Mouse (Mus musculus) neural tube, embryonic 14.5 days (tissue): ENCODE data around the gene Castor1. TPM values are rescaled to one million over a fixed set of nuclear protein-coding genes. Genes with fewer than 3 reads are reported as not detected.

Experiments used
- ATAC-seq: fragments of 200-750 bp; cut with Nextera tagmentation; 2 replicates; pipeline ENCODE4 v1.8.0; 2017; ENCODE audit warnings: low read depth, mild to moderate bottlenecking, moderate TSS enrichment, moderate library complexity
- H3K27ac ChIP-seq: fragments of 300-500 bp; sonication (generic); 2 replicates; pipeline ENCODE4 v1.5.1; 2014; ENCODE audit warnings: low read depth, mild to moderate bottlenecking, control low read depth, low read length, moderate library complexity, mixed read lengths
- H3K27me3 ChIP-seq: fragments of 300-500 bp; sonication (generic); 2 replicates; pipeline ENCODE4 v1.6.1; 2014; ENCODE audit warnings: low read length; ENCODE audit not compliant: control insufficient read depth, insufficient read depth
- H3K36me3 ChIP-seq: fragments of 300-500 bp; sonication (generic); 2 replicates; pipeline ENCODE4 v1.6.1; 2014; ENCODE audit warnings: low read length, mixed read lengths; ENCODE audit not compliant: control insufficient read depth, insufficient read depth
- H3K4me1 ChIP-seq: fragments of 300-500 bp; sonication (generic); 2 replicates; pipeline ENCODE4 v1.6.1; 2014; ENCODE audit warnings: low read length; ENCODE audit not compliant: control insufficient read depth, insufficient read depth
- H3K4me2 ChIP-seq: fragments of 300-500 bp; sonication (generic); 2 replicates; pipeline ENCODE4 v1.6.1; 2014; ENCODE audit warnings: mild to moderate bottlenecking, low read depth, low read length, control low read depth
- H3K4me3 ChIP-seq: fragments of 300-500 bp; sonication (generic); 2 replicates; pipeline ENCODE4 v1.5.1; 2014; ENCODE audit warnings: low read depth, low read length, control low read depth, mixed read lengths
- H3K9ac ChIP-seq: fragments of 300-500 bp; sonication (generic); replicated peaks from 2 replicates; pipeline ENCODE4 v1.6.1; 2014; ENCODE audit warnings: low read depth, mild to moderate bottlenecking, control low read depth, low read length, mixed read lengths
- H3K9me3 ChIP-seq: fragments of 300-500 bp; sonication (generic); 2 replicates; pipeline ENCODE4 v1.6.1; 2016; ENCODE audit warnings: low read length; ENCODE audit not compliant: control insufficient read depth
- WGBS: fragments of 180-500 bp; shearing (Covaris S2); extraction: QIAGEN DNeasy Blood & Tissue Kit; methylation state at CpG from one replicate; pipeline ENCODE4 v1.1.7; 2014; 5-methylcytosine and 5-hydroxymethylcytosine counted together
- polyA plus RNA-seq: library from polyadenylated mRNA; unstranded; fragments of >200 nt; fragmentation: Nextera tagmentation; extraction: Ambion mirVana; gene quantifications from 2 replicates; pipeline ENCODE4 v1.2.1, GENCODE M21; 2014

The Castor1 gene
- polyA plus RNA-seq, 1 experiment from 2014 or later, result 3.0 TPM

DNA sequence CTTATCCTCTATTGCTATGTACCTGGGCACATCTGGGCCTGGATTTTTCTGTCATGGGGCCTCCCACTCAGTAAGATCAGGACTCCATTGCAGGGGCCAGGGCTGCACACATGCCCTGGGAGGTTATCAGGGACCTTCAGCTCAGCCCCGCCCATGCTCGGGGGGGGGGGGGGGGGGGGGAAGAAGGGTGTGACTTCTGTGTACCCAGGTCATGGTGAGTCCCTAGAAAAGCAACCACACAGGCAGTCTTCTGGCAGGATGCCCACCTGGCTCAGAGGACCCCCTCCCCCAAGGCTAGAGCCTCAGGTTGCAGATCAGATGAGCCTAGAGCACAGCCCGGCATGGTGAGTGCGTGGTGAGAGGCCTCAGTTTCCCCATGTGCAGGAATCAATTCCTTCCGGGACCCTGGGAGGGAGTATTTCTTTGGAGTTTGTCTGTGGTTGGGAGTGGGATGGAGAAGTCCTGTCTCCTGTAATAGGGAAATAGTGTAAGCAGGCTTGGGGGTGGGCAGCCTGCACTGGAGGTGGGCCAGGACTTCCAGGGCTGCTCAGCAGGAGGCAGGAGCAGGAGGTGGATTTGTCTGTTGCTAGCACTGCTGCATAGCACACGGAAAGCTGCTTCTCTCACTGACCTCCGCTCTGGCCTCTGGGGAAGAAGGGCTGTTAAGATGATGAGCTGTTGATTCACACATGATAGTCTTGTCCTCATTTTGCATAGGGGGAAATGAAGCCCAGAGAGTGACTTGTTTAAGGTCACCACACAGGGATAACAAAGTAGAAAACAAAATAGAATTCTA is 5.6 kb downstream of the Castor1 start:
- ATAC-seq, result no peak
- Histone ChIP-seq H3K4me1 (no peaks in the 10 kb centered on the region), H3K9ac (no peak overlapping the region), H3K27me3 (0 out of 2 replicates have a peak, but pooled peaks cover under 1% of the 10 kb centered on the region), H3K4me3 (no peak overlapping the region), H3K27ac (no peak overlapping the region), H3K36me3 (no peaks in the 10 kb centered on the region), H3K9me3 (no peaks in the 10 kb centered on the region), H3K4me2 (no peak overlapping the region)
- 45% methylated on average over 5 of the region's 7 CpGs for WGBS

DNA sequence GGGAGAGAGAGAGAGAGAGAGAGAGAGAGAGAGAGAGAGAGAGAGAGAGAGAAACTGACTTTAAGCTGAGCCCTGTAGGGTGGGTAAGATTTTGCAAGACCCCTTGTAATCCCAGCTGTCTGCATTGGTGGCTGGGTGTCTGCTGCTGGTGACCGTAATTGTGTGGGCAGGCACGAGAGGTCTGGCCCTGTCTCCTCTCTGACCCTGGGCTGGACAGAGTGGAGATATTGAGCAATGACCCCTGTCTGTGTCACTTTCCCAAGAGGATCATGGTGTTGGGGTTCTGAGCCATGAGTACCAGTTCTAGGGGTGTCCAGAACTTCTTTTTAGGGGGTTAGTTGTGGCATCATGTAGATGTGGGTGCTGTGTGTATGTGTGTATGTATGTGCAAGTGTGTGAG is 6.2 kb downstream of the Castor1 start:
- H3K4me2 ChIP-seq, result no peak overlapping the region
- H3K36me3 ChIP-seq, result no peaks in the 10 kb centered on the region
- no peaks in the 10 kb centered on the region for H3K27me3 ChIP-seq
- no peak overlapping the region for H3K27ac ChIP-seq
- H3K4me1 ChIP-seq, result no peaks in the 10 kb centered on the region
- no peak for ATAC-seq
- H3K4me3 ChIP-seq, result no peak overlapping the region
- H3K9ac ChIP-seq, result no peak overlapping the region
- H3K9me3 ChIP-seq, result no peaks in the 10 kb centered on the region
- 65% methylated on average over 2 of the region's 2 CpGs for WGBS

DNA sequence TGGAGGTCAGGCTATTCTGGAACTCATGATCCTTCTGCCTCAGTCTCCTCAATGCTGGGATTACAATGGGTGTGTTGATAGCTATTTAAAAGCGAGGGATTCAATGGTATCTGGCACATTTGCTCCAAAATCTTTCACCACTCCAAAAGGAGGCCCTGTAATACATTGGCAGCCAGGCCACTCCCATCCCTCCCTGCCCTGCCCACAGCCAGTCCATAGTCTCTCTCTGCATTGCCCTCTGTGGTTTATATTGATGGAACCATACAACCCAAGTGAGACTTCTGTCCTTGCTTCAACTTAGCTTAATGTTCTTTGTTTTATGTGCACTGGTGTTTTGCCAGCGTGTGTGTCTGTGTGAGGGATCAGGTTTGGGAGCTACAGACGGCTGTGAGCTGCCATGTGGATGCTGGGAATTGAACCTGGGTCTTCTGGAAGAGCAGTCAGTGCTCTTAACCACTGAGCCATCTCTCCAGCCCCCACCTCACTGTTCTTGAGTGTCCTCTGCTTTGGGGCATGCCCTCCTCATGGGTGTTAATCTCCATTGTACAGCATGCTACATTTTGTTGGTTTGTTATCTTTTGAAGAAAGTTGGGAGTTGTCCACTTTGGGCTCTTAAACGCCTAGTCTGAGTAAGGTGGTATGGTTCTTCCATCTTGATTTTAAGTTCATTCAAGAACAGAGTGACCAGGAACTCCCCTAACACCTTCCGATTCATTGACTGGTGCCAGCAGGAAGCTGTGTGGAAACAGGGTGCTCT is 8.7 kb downstream of the Castor1 start:
- Histone ChIP-seq H3K4me1 (no peaks in the 10 kb centered on the region), H3K9me3 (no peaks in the 10 kb centered on the region), H3K27ac (no peak overlapping the region), H3K4me3 (no peak overlapping the region), H3K9ac (no peak overlapping the region), H3K27me3 (no peaks in the 10 kb centered on the region), H3K4me2 (no peak overlapping the region), H3K36me3 (no peaks in the 10 kb centered on the region)
- ATAC-seq, result no peak
- WGBS, result 81% methylated on average over 5 of the region's 5 CpGs

DNA sequence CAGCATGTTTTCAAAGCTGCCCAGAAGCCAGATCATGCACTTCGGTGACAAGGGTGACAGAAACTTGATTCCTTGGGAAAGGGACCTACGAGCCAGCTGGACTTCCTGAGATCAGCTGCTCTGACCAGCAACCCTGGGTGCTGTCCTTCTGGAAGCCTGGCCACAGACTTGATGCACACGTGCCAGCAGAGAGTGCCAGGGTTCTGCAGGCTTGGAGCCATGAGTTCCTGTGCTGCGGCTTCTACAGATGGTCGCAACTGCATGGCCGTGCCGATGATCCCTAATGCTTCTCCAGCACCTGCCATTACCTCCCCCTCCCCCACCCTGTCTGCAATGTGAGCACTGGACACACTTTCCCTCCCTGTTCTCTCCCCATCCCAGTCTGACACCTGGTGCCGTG is 10.4 kb downstream of the Castor1 start:
- Histone ChIP-seq H3K9ac (no peak overlapping the region), H3K4me3 (no peak overlapping the region), H3K4me1 (no peaks in the 10 kb centered on the region), H3K4me2 (no peak overlapping the region), H3K27ac (no peak overlapping the region), H3K9me3 (no peaks in the 10 kb centered on the region), H3K27me3 (no peaks in the 10 kb centered on the region), H3K36me3 (no peaks in the 10 kb centered on the region)
- 50% methylated on average over 8 of the region's 8 CpGs for WGBS
- ATAC-seq, result no peak

DNA sequence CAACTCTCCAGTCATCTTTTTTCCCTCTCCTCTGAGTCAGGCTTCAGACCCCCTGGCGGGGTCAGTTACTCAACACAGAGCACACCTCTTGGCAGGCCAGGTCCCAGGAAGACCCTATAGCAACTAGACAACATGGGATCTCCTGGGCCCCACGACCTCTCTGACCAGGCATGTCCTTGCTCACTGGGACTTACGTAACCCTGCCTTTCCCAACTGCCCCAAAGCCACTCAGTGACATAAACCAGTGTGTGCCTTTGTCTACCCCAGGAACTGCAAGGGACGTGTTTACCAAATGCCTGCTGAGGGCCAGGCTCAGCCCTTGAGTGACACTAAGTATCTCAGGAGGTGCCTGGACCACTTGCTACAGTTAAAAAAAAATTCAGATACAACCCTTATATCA is 11.8 kb downstream of the Castor1 start:
- Histone ChIP-seq H3K27ac (no peak overlapping the region), H3K4me1 (no peaks in the 10 kb centered on the region), H3K4me2 (no peak overlapping the region), H3K27me3 (no peaks in the 10 kb centered on the region), H3K36me3 (no peaks in the 10 kb centered on the region), H3K4me3 (no peak overlapping the region), H3K9ac (no peak overlapping the region), H3K9me3 (no peaks in the 10 kb centered on the region)
- no peak for ATAC-seq
- WGBS, result 67% methylated on average over 4 of the region's 4 CpGs

DNA sequence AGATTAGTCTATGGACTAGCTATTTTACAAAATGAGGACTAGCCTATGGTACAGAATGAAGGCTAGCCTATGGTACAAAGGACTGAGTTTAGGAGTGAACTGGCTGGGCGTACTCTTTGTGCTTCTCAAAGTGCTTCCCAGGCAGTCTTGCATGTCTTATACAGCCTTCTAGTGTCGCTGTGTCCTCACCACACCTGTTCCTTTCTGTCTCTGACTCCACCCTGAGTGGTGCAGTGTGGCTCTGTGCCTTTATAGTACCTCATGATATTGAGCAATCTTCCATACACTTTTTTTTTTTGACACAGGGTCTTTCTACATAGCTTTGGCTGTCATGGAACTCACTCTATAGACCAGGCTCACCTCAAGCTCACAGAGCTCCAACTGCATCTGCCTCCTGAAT is 13.4 kb downstream of the Castor1 start:
- no peak overlapping the region for H3K9ac ChIP-seq
- H3K27ac ChIP-seq, result no peak overlapping the region
- H3K4me2 ChIP-seq, result no peak overlapping the region
- no peak overlapping the region for H3K4me3 ChIP-seq
- no peaks in the 10 kb centered on the region for H3K27me3 ChIP-seq
- H3K4me1 ChIP-seq, result no peaks in the 10 kb centered on the region
- 92% methylated on average over 2 of the region's 2 CpGs for WGBS
- H3K9me3 ChIP-seq, result no peaks in the 10 kb centered on the region
- no peak for ATAC-seq
- H3K36me3 ChIP-seq, result no peaks in the 10 kb centered on the region

DNA sequence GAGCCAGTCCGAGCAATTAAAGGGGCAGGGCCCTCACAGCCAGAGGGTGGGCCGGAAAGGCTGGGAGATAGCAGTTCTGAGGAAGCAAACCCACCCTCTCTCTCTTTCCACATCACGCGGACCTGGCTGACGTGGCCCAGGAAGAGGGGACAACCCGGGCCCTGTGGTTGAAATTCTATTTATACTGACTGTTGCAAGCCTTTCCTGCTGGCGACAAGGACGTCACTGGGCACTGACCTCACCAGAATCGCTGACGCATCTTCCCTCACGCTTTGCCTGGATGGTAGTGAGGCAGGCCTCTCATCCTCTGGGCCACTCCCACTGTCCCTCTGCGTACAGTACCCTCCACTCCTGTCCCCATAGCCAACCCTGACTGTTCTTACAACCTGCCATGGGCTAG is 14.6 kb downstream of the Castor1 start:
- no peak for ATAC-seq
- WGBS, result 70% methylated on average over 12 of the region's 12 CpGs

DNA sequence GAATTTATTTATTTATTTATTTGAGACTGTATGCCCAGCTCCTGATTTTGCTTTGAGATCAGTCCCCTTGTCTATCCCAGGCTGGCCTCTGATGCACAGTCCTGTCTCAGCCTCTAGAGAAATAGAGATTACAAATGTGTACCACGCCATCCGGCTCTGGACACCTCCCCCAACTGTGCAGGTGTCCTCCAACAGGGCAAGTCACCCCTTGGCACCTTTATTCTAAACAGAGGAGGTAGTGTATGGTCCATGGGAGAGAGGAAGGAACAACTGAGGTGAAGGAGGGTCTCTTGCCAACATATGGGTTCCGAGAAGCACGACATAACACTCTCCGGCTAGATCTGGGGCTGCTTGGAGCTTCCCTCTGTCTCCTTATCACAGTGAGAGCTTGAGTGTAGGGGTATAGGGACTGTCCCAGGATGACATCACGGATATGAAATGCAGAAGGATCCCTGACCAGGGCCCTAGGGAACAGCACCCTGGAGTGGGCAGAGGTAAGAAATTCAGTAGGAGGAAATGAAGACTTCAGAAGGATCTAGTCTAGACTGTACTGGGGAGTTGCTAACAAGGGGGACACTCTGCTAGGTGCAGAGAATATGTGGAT is 17.1 kb downstream of the Castor1 start:
- Histone ChIP-seq H3K27ac (no peak overlapping the region), H3K27me3 (no peaks in the 10 kb centered on the region), H3K4me1 (no peaks in the 10 kb centered on the region), H3K36me3 (no peaks in the 10 kb centered on the region), H3K9ac (no peak overlapping the region), H3K4me2 (no peak overlapping the region), H3K9me3 (no peaks in the 10 kb centered on the region), H3K4me3 (no peak overlapping the region)
- no peak for ATAC-seq
- 91% methylated on average over 6 of the region's 6 CpGs for WGBS

More for the DNA sequence above, 14.6 kb downstream of the Castor1 start:
- no peaks in the 10 kb centered on the region for H3K36me3 ChIP-seq
- no peaks in the 10 kb centered on the region for H3K9me3 ChIP-seq
- H3K9ac ChIP-seq, result no peak overlapping the region
- no peaks in the 10 kb centered on the region for H3K27me3 ChIP-seq
- no peak overlapping the region for H3K27ac ChIP-seq
- no peak overlapping the region for H3K4me3 ChIP-seq
- no peaks in the 10 kb centered on the region for H3K4me1 ChIP-seq
- no peak overlapping the region for H3K4me2 ChIP-seq
